ENCODE assay signal across 8 mouse cellular contexts in genomic region chr11:6404699-6405566, GRCm38 (mm10). TPM values are rescaled to one million over a fixed set of nuclear protein-coding genes. Genes with fewer than 3 reads are reported as not detected.
DNase-seq lines count a peak whose midpoint lies in the region; ATAC-seq and TF ChIP-seq lines count a peak whose summit lies in the region.

No protein-coding gene starts in this region.

- peaks cover 58% of the 10 kb centered on the region for H3K36me3 ChIP-seq in kidney, embryonic 15.5 days
- peaks cover 59% of the 10 kb centered on the region for H3K36me3 ChIP-seq in heart, embryonic 10.5 days
- peaks cover 55% of the 10 kb centered on the region for H3K36me3 ChIP-seq in limb, embryonic 14.5 days (ENCODE audit: control insufficient read depth, insufficient read depth, low read length)
- H3K36me3 ChIP-seq in stomach, embryonic 16.5 days (ENCODE audit: control insufficient read depth, insufficient read depth, low read length): peaks cover 11% of the 10 kb centered on the region

- no peaks in the 10 kb centered on the region for H3K27me3 ChIP-seq in kidney, embryonic 15.5 days
- H3K27me3 ChIP-seq in heart, embryonic 10.5 days (ENCODE audit: insufficient read depth, poor library complexity, severe bottlenecking): no peaks in the 10 kb centered on the region
- no peaks in the 10 kb centered on the region for H3K27me3 ChIP-seq in limb, embryonic 14.5 days (ENCODE audit: control insufficient read depth, insufficient read depth, low read length)
- H3K27me3 ChIP-seq in stomach, embryonic 16.5 days (ENCODE audit: control insufficient read depth, insufficient read depth, low read length): no peaks in the 10 kb centered on the region

- H3K4me3 ChIP-seq in kidney, embryonic 15.5 days (replicated peaks): no peak overlapping the region
- H3K4me3 ChIP-seq in heart, embryonic 10.5 days: no peak overlapping the region
- no peak overlapping the region for H3K4me3 ChIP-seq in limb, embryonic 14.5 days (replicated peaks; ENCODE audit: low read length)
- no peak overlapping the region for H3K4me3 ChIP-seq in stomach, embryonic 16.5 days (replicated peaks; ENCODE audit: low read length)

- 86% methylated on average over 9 of the region's 9 CpGs for WGBS in kidney, embryonic 15.5 days
- WGBS in heart, embryonic 10.5 days: 90% methylated on average over 9 of the region's 9 CpGs
- 84% methylated on average over 9 of the region's 9 CpGs for WGBS in limb, embryonic 14.5 days
- 66% methylated on average over 9 of the region's 9 CpGs for WGBS in stomach, embryonic 16.5 days

- H3K9ac ChIP-seq in kidney, embryonic 15.5 days: no peak overlapping the region
- peak overlapping the region; percentile 21; the same call in 1 of the 2 replicates for H3K9ac ChIP-seq in limb, embryonic 14.5 days (ENCODE audit: low read depth, low read length, severe bottlenecking)
- H3K9ac ChIP-seq in stomach, embryonic 16.5 days (ENCODE audit: low read length): peak overlapping the region; percentile 38

- no peak overlapping the region for H3K4me2 ChIP-seq in kidney, embryonic 15.5 days
- no peak overlapping the region; the same call in 1 of the 2 replicates for H3K4me2 ChIP-seq in limb, embryonic 14.5 days (replicated peaks; ENCODE audit: low read depth, low read length, severe bottlenecking)
- no peak overlapping the region for H3K4me2 ChIP-seq in stomach, embryonic 16.5 days (ENCODE audit: low read depth, low read length)

- H3K27ac ChIP-seq in kidney, embryonic 15.5 days: peak overlapping the region; percentile 85
- peak overlapping the region; percentile 8; the same call in 1 of the 2 replicates for H3K27ac ChIP-seq in heart, embryonic 10.5 days
- peak overlapping the region; percentile 90 for H3K27ac ChIP-seq in limb, embryonic 14.5 days (replicated peaks; ENCODE audit: low read depth, low read length)
- peak overlapping the region; percentile 95 for H3K27ac ChIP-seq in stomach, embryonic 16.5 days (ENCODE audit: low read length)

- no peaks in the 10 kb centered on the region for H3K9me3 ChIP-seq in kidney, embryonic 15.5 days (replicated peaks)
- H3K9me3 ChIP-seq in heart, embryonic 10.5 days: no peaks in the 10 kb centered on the region
- H3K9me3 ChIP-seq in limb, embryonic 14.5 days (ENCODE audit: control insufficient read depth, low read length): no peaks in the 10 kb centered on the region
- no peaks in the 10 kb centered on the region for H3K9me3 ChIP-seq in stomach, embryonic 16.5 days (replicated peaks; ENCODE audit: control insufficient read depth, low read length)

- peak; percentile 15; the same call in 1 of the 2 replicates for ATAC-seq in kidney, embryonic 15.5 days (replicated peaks; ENCODE audit: low FRiP score)
- ATAC-seq in limb, embryonic 14.5 days (ENCODE audit: low FRiP score, low read depth): no peak
- ATAC-seq in stomach, embryonic 16.5 days (ENCODE audit: insufficient read depth, low FRiP score): no peak
- ATAC-seq in erythroblast, adult 5-6 weeks (replicated peaks; ENCODE audit: low FRiP score, poor library complexity, severe bottlenecking): no peak

- no peak for DNase-seq in kidney, postnatal 36 days
- peak; percentile 37 for DNase-seq in brain, embryonic 14.5 days (ENCODE audit: low read depth)
- DNase-seq in heart, embryonic 10.5 days (ENCODE audit: low spot score): no peak
- no peak for DNase-seq in limb, embryonic 14.5 days (ENCODE audit: low spot score)
- no peak for DNase-seq in right cerebral cortex, postnatal 25 days

- peaks cover 33% of the 10 kb centered on the region for H3K4me1 ChIP-seq in kidney, embryonic 15.5 days
- H3K4me1 ChIP-seq in heart, embryonic 10.5 days: peaks cover 22% of the 10 kb centered on the region
- peaks cover 29% of the 10 kb centered on the region for H3K4me1 ChIP-seq in limb, embryonic 14.5 days (ENCODE audit: control insufficient read depth, insufficient read depth, low read length)
- peaks cover 34% of the 10 kb centered on the region for H3K4me1 ChIP-seq in stomach, embryonic 16.5 days (ENCODE audit: control insufficient read depth, insufficient read depth, low read length)

- no peak for TF ChIP-seq POLR2A in brain, embryonic 14.5 days (IDR thresholded peaks at IDR 0.05; ENCODE audit: borderline replicate concordance, extremely low read depth, insufficient read depth, insufficient read length, poor library complexity, severe bottlenecking)
- no peak for TF ChIP-seq POLR2A in limb, embryonic 14.5 days (IDR thresholded peaks at IDR 0.05; ENCODE audit: borderline replicate concordance, extremely low read depth, insufficient read depth, insufficient read length)

- TF ChIP-seq CTCF in brain, embryonic 14.5 days (IDR thresholded peaks at IDR 0.05; ENCODE audit: borderline replicate concordance, extremely low read depth, insufficient read depth, insufficient read length): no peak

RNA-seq across cellular contexts. Expression of gene Ppia, which starts 10.3 kb away (rescaled TPM):
- polyA plus RNA-seq in kidney, embryonic 15.5 days (2015; fragmentation: Nextera tagmentation; extraction: Ambion mirVana): 5,533 and 6,211 TPM in 2 replicates
- polyA plus RNA-seq in brain, embryonic 14.5 days (2012; rRNA removed): 2,174 and 2,845 TPM in 2 replicates
- polyA plus RNA-seq in heart, embryonic 10.5 days (2016; fragmentation: Nextera tagmentation; extraction: Ambion mirVana): 4,882 and 5,148 TPM in 2 replicates
- polyA plus RNA-seq in limb, embryonic 14.5 days (2012; rRNA removed): 2,776 and 3,384 TPM in 2 replicates
- polyA plus RNA-seq in limb, embryonic 14.5 days (2014; fragmentation: Nextera tagmentation; extraction: Ambion mirVana): 4,586 and 4,744 TPM in 2 replicates
- 4,720 and 4,955 TPM in 2 replicates for polyA plus RNA-seq in stomach, embryonic 16.5 days (2015; fragmentation: Nextera tagmentation; extraction: Ambion mirVana)
- total RNA-seq in erythroblast, adult 5-6 weeks (2015; ENCODE audit: low replicate concordance): 1,176 and 1,185 TPM in 2 replicates
- 351 and 513 TPM in 2 replicates for total RNA-seq in erythroblast, adult 5-6 weeks (2017; ENCODE audit: low replicate concordance)

RNA-seq across cellular contexts. Expression of gene Zmiz2, which starts 16.1 kb away (rescaled TPM):
- polyA plus RNA-seq in kidney, embryonic 15.5 days (2015; fragmentation: Nextera tagmentation; extraction: Ambion mirVana): 11.4 and 12.4 TPM in 2 replicates
- 65.3 and 153 TPM in 2 replicates for polyA plus RNA-seq in brain, embryonic 14.5 days (2012; rRNA removed)
- polyA plus RNA-seq in heart, embryonic 10.5 days (2016; fragmentation: Nextera tagmentation; extraction: Ambion mirVana): 8.1 and 10.2 TPM in 2 replicates
- 34.1 and 47.4 TPM in 2 replicates for polyA plus RNA-seq in limb, embryonic 14.5 days (2012; rRNA removed)
- 12.4 and 12.9 TPM in 2 replicates for polyA plus RNA-seq in limb, embryonic 14.5 days (2014; fragmentation: Nextera tagmentation; extraction: Ambion mirVana)
- polyA plus RNA-seq in stomach, embryonic 16.5 days (2015; fragmentation: Nextera tagmentation; extraction: Ambion mirVana): 9.8 and 10.2 TPM in 2 replicates
- 9.8 and 12.9 TPM in 2 replicates for total RNA-seq in erythroblast, adult 5-6 weeks (2015; ENCODE audit: low replicate concordance)
- total RNA-seq in erythroblast, adult 5-6 weeks (2017; ENCODE audit: low replicate concordance): 1.5 and 3.1 TPM in 2 replicates

RNA-seq across cellular contexts. Expression of gene H2afv, which starts 39.3 kb away (rescaled TPM):
- 552 and 602 TPM in 2 replicates for polyA plus RNA-seq in kidney, embryonic 15.5 days (2015; fragmentation: Nextera tagmentation; extraction: Ambion mirVana)
- polyA plus RNA-seq in brain, embryonic 14.5 days (2012; rRNA removed): 207 and 320 TPM in 2 replicates
- polyA plus RNA-seq in heart, embryonic 10.5 days (2016; fragmentation: Nextera tagmentation; extraction: Ambion mirVana): 303 and 415 TPM in 2 replicates
- 203 and 273 TPM in 2 replicates for polyA plus RNA-seq in limb, embryonic 14.5 days (2012; rRNA removed)
- polyA plus RNA-seq in limb, embryonic 14.5 days (2014; fragmentation: Nextera tagmentation; extraction: Ambion mirVana): 548 and 588 TPM in 2 replicates
- 357 and 363 TPM in 2 replicates for polyA plus RNA-seq in stomach, embryonic 16.5 days (2015; fragmentation: Nextera tagmentation; extraction: Ambion mirVana)
- total RNA-seq in erythroblast, adult 5-6 weeks (2015; ENCODE audit: low replicate concordance): 53.3 and 54.0 TPM in 2 replicates
- total RNA-seq in erythroblast, adult 5-6 weeks (2017; ENCODE audit: low replicate concordance): 32.3 and 44.9 TPM in 2 replicates

Comparison
In these comparisons a context has a peak if more than half of its experiments do, and no peak if none do; other contexts are left out.
1. H3K27ac ChIP-seq: peak in every context shown above with its lines; median percentile 95 in stomach, embryonic 16.5 days; 90 in limb, embryonic 14.5 days; 85 in kidney, embryonic 15.5 days; 8 in heart, embryonic 10.5 days.